Mouse (Mus musculus) megakaryocyte progenitor cell, adult 5-6 weeks (primary cell): ENCODE measurements around the gene Nbl1. TPM values are rescaled to one million over a fixed set of nuclear protein-coding genes. Genes with fewer than 3 reads are reported as not detected.
A peak's percentile ranks its signal among the peaks of the same experiment; 100 is the strongest.

Source experiments
- ATAC-seq: replicated peaks from 2 replicates; pipeline ENCODE4 v1.8.0; 2016; ENCODE audit warnings: mild to moderate bottlenecking, moderate TSS enrichment, inconsistent platforms; ENCODE audit not compliant: poor library complexity
- total RNA-seq, 2 experiments: library from RNA; stranded (forward) in 1 of 2; stranded (reverse) in 1 of 2; fragments of 157-497, 149-512 nt in 1 of 2; fragments of 200-1000 nt in 1 of 2; gene quantifications; 2 replicates each; pipeline versions ENCODE4 v1.2.3 to v1.2.4; 2015 to 2017

Gene Nbl1
- total RNA-seq, 2 experiments from 2014 or later, result not detected

DNA sequence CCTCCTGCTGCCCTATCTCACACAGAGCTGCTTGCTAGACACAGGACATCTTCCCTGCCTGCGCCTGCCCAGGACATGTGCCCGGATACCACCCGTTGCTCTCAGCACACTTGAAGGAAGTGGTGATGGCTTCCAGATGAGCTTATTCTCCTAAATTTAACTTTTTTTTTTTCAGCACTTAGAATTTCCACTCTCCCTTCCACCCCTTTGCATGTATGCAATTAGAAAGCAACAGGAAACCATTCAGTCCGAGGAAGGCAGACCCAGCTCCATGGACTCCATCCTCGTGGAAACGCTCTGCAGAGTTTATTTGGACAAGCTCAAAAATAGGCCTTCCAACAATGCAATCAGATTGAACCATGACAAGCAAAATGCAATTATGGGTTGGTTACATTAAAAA is 8.8 kb upstream of the Nbl1 start:
- ATAC-seq, result no peak

- ATAC-seq, result no peak
Measured at GRCm38 (mm10) chr4:139100326-139100725, 7.5 kb upstream of the Nbl1 start.

- ATAC-seq, result no peak
Measured at GRCm38 (mm10) chr4:139096201-139096600, 3.4 kb upstream of the Nbl1 start.

GRCm38 (mm10) chr4:139095406-139095805 is 2.6 kb upstream of the Nbl1 start:
- ATAC-seq, result no peak

- ATAC-seq, result no peak
Measured at GRCm38 (mm10) chr4:139093196-139093530, 370 bp upstream of the Nbl1 start.

GRCm38 (mm10) chr4:139091478-139092355 is 1.1 kb downstream of the Nbl1 start:
- no peak; the same call in 1 of the 2 replicates for ATAC-seq

GRCm38 (mm10) chr4:139091066-139091465 is 1.7 kb downstream of the Nbl1 start:
- no peak for ATAC-seq

GRCm38 (mm10) chr4:139090303-139090940 is 2.4 kb downstream of the Nbl1 start:
- no peak for ATAC-seq

- no peak for ATAC-seq
Measured at GRCm38 (mm10) chr4:139088982-139089671, 3.7 kb downstream of the Nbl1 start.

GRCm38 (mm10) chr4:139086984-139087383 is 5.8 kb downstream of the Nbl1 start:
- no peak for ATAC-seq

DNA sequence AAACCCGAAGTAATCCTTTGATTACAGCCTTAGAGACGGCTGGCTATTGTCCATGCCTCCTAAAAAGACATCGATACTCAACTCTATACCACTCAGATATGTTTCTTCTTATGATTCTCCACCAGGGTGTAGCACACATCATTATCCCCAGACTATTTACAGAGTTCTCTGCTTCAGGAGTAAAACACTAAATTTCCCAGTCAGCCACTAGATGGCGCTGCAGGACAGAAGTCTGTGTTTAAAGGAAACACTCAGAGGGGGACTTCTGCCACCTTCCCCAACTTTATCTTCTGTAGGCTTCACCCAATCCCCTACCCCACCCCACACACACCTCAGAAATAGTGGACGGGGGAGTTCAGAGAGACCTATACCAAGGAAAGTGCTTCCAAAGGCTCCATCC is 6.8 kb downstream of the Nbl1 start:
- ATAC-seq, result peak; percentile 82

DNA sequence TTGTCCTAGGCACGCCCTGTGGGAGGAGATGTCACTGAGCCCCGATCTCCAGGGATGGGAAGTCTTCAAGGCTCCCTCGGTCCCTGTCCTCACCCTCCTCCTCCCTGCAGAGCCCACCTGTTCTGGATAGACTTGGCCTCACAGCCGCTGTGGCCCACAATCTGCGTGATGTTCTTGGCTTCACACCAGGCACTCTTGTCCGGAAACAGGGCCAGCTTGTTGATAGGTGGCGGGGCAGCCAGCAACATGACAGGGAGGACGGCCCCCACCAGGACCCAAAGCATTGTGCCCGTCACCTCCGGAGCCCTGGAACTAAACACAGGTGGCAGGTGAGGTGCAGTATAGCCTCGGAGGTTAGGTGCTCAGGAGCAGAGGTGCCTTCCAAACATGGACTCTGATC is 7.5 kb downstream of the Nbl1 start:
- ATAC-seq, result no peak

DNA sequence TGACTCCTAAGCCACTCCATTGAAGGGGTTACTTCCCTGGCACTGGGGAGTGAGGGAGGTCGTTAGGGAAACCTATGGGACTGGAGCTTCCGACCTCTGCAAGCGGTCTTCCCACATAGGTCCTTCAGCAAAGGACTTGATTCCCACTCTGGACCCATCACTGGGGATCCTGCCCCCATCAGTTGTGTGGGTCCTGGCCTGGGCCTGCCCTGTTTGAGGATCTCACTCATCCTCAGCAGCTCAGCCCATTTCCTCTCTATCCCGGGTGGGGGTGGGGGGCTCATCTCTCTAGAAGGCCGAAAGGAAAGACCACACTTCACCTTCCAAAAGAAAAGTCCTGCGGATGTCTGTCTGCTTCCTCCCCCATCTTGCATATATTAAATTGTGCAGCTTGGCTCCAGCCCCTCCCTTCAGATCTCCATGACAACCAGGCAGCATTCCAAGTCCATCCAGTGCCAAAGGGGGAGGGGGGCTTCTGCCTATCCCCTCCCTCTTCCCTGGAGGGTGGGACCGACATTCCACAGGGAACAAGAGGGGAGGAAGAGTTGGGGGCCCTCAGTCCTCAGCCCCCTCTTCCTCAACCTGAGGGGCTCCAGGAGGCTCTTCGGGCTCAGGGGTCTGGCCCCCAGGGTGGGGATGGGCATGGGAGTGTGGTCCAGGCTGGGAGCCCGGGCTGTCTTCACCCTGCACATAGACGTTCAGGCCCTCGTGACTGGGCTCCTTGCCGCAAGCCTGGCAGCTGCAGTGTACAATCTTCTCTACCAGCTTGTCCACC is 9.8 kb downstream of the Nbl1 start:
- no peak for ATAC-seq

- no peak for ATAC-seq
Measured at GRCm38 (mm10) chr4:139081270-139081931, 11.4 kb downstream of the Nbl1 start.

DNA sequence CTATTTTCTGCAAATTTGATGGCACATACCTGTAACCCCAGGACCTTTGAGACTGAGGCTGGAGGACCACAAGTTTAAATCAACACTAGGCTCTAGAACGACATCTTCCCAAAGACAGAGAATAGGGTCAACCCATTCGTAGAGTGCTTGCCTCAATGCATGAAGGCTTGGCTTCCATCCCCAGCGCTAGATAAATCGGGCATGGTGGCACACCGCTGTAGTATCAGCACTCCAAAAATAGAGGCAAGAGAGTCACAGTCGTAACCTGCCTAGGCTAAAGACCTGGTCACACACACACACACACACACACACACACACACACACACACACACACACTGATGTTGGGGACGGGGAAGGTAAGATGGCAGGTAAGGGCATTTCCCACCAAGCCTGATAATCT is 12.5 kb downstream of the Nbl1 start:
- no peak for ATAC-seq

GRCm38 (mm10) chr4:139079439-139079838 is 13.4 kb downstream of the Nbl1 start:
- ATAC-seq, result no peak

DNA sequence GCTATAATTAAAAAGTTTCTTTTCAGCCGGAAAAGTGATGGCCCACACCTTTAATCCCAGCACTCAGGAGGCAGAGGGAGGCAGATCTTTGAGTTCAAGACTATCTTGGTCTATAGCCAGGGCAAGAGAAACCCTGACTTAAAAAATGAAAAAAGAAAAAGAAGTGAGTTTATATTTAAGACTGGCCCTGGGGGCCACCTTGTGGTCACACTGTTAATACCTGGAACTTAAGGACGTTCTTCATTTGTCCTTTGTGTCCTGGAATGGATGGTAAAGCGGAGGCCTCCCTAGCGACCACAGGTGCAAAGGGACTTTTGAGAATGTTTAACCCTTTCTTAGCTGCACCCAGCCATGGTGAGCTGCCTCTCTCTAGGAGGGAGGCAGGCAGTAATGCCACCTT is 14.1 kb downstream of the Nbl1 start:
- ATAC-seq, result peak; percentile 63

- ATAC-seq, result peak; percentile 79
Measured at GRCm38 (mm10) chr4:139078313-139078712, 14.5 kb downstream of the Nbl1 start.

DNA sequence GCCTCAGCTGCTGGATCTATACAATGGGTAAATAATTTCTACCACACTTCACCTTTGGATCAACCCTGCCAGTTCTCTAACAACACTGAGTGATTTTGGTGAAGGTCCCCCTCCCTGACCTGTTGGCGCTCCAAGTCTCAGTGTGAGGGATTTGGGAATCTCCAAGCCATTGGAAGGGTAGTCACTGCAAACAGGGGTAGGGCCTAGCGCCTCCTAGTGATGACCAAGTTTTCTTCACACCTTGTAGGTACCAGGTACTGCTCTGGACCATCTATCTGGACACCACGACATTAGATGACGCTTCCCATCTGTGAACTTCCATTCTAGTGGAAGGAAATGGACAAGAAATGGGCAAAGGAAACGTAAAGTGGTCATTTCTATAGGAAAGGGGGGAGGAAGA is 16.9 kb downstream of the Nbl1 start:
- no peak for ATAC-seq

DNA sequence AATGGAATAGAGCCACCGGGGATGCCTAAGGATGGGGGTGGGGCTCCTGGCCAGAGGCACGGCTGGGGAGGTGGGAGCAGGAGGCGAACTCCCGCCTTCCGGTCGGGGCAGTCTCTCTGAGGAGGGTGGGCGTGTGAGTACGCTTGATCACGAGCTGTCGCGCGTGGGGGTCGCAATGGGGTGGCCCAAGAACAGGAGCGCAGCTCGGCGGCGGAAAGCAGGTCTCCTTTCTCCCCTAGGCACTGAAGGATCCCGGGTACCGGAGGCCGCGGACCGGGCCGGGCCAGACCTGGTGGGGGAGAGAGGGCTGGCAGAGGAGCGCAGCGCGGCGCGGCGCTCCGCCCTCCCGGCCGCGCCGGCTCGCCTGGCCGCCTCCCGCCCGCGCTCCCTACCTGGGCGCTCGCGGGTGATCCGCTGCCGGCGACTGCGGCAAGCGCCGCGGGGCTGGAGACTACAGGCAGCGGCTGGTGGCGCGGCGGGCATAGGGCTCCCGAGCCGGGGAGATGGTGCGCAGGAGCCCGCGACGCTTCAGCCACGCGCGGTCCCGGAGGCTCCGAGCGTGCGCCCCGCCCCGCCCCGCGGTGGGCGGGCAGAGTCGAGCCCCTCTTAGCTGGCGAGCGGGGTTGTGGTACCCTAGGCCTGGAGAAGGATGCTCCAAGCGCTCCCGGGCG is 17.6 kb downstream of the Nbl1 start, which contains the start of gene Htr6:
Htr6 (minus strand) TSS at position 530 of the 671 bp plus-strand sequence.
- no peak for ATAC-seq
